Mouse (Mus musculus) right cerebral cortex, postnatal 36 days (tissue): ENCODE measurements around the gene Fbf1.
A peak's percentile ranks its signal among the peaks of the same experiment; 100 is the strongest.

Experiments used
- DNase-seq, 2 experiments: peaks; one replicate each; pipeline ENCODE4 v3.0.0; 2022; ENCODE audit warnings: low spot score in 2 of 2, mixed read lengths in 1 of 2

Fbf1 gene

DNA sequence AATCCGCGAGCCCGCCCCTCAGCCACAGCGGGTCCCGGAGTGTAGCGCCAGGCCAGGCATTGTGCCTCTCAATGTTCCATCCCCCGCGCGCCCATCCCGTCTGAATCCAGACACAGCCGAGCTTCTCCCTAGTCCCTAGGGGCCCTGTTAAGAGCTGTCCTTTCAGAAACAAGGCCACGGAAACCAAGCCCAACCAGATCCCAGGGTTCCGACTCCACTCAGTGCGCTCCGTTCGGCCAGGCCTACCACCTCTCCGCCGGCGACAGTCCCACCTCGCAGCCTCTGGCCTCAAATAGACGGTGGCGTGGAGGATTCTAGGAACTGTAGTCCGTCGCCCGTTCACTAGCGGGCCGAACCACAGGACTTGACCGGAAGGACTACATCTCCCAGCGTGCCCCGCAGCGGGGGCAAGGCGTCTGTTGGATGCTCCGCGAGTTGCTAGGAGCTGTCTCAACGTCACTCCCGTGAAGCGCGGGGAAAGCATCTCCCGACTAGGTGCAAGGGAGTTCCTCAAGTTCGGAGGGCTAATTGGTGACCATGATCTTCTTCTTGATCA is at the start of gene Fbf1:
Gene Fbf1, minus strand, starts transcription at position 283 of the 556 bp plus-strand sequence.
- DNase-seq: peak; percentile 97

GRCm38 (mm10) chr11:116216549-116216948 is 48.6 kb upstream of the Fbf1 start:
- no peak for DNase-seq

- DNase-seq: no peak
These were observed 48.0 kb upstream of the Fbf1 start for GRCm38 (mm10) chr11:116215991-116216390.

GRCm38 (mm10) chr11:116215181-116215580 is 47.2 kb upstream of the Fbf1 start:
- DNase-seq: no peak

DNA sequence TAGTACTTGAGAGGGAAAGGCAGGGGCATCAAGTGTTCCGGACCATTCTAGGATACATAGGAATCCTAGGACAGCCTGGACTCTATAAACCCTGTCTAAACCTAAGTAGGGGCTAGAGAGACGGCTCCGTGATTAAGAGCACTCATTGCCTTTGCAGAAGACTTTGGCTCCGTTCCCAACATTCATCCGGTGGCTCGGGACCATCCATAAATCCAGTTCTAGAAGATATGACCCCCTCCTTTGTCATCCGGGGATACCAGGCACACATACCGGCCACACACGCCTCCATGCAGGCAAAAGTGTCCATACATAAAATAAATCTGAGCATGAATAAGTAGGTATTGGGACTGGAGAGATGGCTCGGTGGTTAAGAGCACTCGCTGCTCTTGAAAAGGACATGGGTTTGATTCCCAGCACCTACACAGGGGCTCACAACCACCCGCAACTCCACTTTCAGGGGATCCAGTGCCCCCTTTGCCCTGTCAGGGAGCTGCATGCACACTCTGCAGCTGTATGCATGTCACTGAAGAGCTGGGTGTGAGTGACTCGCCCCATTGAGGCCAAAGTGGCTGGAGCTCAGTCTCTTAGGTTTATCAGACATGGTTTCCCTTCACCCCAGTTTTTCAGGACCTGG is 46.0 kb upstream of the Fbf1 start:
- DNase-seq: no peak

DNA sequence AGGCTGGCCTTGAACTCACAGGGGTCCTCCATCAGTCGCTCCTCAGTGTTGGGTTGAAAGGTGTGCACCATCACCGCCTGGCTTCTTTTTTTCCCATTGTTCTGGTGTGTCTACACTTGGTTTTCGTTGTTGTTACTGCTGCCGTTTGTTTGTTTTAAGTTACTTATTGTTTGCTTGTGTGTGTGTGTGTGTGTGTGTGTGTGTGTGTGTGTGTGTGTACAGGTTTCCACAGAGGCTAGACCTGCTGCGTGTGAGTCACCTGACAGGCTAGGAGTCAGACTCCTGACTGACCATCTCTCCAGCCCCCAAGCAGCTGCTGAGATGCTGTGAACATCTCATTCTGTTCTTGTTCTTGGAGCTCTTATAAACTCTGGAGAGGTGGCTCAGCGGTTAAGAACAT is 44.9 kb upstream of the Fbf1 start:
- no peak for DNase-seq

DNA sequence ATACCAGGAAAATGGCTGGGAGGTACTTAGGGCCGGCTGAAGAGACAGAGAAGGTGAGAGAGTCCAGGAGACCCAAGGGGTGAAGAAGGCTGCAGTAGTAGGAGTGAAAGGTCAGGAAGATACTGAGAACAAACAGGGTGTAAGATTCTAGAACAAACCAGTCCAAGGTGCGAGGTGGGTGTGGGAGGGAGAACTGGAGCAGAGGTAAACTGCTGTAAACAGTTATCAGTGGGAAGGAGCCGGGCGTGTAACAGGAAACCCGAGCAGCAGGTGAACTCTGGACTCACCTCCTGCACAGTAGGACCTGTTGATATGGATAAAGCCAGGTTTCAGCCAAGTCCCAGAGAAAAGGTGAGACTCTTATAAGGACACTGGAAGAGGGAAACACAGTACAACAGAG is 42.7 kb upstream of the Fbf1 start:
- no peak for DNase-seq

DNA sequence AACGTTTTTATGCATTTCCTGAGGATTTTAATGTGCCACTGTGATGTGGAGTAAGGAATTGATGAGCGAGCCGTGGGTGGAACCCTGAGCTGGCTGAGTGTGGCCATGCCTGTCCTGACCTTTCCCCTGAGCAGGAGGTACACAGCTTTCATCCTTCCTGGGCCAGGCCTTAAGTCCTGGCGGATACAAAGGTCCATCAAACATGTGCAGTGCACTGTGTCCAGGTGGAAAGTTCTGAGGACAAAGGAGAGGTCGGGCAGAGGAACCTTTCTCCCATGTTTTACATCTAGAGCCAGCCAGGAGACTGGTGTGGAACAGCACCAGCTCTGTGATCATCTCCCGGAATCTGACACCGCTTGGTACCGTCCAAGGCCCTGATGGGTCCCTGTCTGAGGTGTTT is 41.3 kb upstream of the Fbf1 start:
- DNase-seq: no peak

GRCm38 (mm10) chr11:116208660-116209059 is 40.7 kb upstream of the Fbf1 start:
- DNase-seq: no peak

GRCm38 (mm10) chr11:116206678-116207077 is 38.7 kb upstream of the Fbf1 start:
- DNase-seq: no peak

DNA sequence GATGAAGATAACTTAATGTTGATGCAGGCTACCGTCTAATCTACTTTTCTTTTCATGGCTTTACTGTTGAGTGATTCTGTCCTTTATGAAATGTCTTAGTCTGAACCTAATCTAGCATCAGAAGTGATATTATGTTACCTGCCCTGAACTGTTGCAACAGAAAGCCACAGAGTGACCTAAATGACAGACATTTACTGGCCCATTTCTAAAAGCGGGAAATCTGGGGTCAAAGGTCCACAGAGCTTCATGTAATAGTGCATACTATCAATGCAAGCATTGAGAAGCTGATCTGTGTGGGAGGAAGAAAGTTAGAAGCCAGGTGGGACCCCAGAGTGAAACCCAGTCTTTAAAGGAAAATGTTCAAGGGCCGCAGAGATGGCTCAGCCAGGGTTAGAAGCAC is 35.2 kb upstream of the Fbf1 start:
- no peak for DNase-seq

GRCm38 (mm10) chr11:116201151-116201550 is 33.2 kb upstream of the Fbf1 start:
- DNase-seq: no peak

DNA sequence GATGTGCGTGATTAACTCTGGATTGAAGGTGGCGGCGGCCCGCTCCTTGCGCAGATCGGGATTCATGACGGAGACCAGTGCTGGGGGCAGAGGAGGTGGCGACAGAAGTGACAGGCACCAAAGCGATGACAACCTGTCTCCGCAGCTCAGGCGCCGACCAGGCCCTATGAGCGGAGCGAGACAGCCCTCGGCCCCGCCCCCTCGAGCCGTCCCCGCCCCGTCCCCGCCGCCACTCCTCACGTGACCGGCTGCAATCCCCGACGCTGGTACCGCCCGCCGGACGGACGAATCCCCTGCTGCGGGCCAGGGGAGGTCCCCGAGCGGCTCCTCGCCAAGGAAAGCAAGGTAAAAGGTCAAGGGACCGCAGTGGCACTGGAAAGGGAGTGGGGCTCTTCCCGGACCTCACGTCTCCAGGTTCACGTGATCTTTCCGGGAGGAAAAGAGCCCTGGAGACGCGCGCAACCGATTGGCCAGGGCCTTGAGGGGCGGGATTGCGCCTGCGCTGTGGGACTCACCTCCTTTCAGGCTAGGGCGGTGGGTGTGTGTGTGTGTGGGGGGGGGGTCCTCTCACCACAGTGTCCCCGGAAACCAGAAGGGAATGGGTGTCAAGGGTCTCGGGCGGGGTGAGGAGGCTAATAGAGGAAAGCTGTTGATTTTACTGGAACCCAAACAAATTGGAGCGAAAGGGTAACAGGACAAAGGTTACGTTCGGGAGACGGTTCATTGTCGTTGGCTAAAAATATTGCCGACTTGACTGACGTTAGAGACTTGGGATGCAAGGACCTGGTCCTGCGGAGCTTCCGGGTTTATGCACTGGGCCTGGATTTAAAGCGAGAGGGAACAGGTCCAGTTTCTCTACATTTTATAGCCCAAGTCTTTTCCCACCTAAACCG is 30.9 kb upstream of the Fbf1 start, which contains the start of the genes Ten1 and Acox1:
Gene Ten1, plus strand, starts transcription at position 217 of the 893 bp plus-strand sequence.
Gene Acox1, minus strand, starts transcription at position 407 of the 893 bp plus-strand sequence.
- peak; percentile 91 to 93 for DNase-seq

GRCm38 (mm10) chr11:116198132-116198531 is 30.2 kb upstream of the Fbf1 start:
- DNase-seq: no peak

- DNase-seq: no peak
These were observed 29.6 kb upstream of the Fbf1 start for GRCm38 (mm10) chr11:116197584-116197906.

- DNase-seq: no peak
These were observed 29.1 kb upstream of the Fbf1 start for GRCm38 (mm10) chr11:116196866-116197583.

DNA sequence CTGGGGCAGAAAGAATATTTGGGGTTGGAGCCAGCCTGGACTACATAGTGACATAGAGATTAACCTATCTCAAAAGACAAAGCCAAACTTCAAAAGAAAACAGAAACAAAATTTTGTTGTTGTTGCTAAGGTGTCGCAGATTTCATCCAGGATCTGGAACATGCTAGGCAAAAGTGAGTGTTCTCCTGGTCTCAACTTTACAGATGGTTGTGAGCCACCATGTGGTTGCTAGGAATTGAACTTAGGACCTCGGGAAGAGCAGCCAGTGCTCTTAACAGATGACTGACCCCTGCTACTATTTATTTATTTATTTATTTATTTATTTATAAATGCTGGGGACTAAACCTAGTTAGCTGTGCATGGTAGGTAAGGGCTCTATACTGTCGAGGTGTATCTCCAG is 28.4 kb upstream of the Fbf1 start:
- DNase-seq: no peak

DNA sequence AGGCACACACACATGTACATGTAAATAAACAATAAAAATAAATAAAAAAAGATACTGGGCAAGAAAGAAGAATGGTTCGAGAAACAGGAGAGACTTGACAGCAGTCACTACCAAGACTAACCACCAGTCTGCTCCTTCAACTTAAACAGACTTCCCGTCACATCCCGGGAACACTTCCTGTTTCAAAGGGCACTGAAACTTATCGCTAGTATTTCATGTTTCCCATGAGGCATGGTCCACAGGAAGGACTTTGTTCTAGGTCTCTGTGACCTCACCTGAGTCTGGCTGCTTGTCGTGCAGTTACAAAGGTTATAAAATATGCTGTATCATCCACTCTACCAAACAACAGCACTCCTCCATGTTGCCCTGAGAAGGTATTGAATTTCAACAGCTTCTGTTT is 27.3 kb upstream of the Fbf1 start:
- DNase-seq: no peak

DNA sequence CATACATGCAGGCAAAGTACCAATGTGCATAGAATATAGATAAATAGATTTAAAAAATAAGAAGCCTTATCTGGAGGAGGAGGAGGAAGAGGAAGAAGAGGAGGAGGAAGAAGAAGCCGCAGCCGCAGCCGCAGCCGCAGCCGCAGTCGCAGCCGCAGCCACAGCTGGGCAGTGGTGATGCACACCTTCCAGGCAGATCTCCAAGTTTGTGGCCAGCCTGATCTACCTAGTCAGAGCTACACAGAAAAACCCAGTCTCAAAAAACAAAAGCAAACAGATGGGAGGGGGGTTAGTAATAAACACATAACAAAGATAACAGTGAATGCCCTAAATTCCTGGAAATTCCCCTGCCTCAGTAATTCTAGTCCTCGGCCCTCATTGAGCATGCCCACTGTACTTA is 26.7 kb upstream of the Fbf1 start:
- no peak for DNase-seq

DNA sequence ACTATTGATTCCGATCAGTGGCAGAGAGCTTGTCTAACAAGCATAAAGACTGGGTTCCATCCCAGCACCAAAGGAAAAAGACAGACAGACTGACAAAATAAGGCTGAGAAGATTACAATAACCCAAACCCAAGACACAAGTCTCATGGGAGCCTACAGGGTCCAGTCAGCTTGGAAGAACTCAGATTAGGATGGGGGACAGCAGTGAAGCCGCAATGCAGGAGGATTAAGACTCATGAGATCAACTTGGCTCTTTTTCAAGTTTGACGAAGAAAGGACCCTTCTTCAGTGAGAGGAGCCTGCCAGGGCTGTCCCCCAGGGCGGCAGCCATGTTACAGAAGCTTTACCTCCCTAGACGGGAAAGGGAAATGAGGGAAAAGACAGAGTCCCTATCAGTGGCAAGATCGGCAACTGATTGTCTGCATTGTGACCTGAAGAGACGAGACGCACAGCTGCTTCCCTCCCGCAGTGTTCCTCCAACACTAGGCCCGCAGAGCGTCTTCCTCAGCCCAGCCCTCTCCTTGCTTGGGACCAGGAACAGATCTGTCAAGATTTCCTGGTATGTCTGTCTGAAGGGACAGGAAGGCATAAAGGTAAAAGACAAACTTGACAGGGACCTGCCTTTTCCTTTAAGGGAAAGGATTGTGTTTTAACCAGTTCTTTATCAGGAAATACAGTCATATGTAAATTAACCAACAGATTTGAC is 19.4 kb upstream of the Fbf1 start:
- no peak for DNase-seq

DNA sequence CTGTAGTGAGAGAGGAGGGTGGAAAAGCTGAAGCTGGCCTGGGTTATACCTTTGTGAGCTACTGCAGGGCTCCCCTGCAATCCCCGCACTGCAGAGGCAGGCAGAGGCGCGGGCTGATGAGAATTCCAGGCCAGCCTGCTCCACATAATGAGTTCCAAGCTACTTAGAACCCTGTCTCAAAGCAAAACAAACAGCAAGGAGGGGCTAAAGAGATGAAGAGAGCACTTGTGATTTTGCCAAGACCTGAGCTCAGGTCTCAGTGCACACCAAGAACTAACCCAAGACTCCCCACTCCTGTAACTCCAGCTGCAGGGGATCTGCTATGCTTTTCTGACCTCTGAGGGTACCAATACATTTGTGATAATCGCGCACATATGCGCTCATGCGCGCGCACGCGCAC is 18.4 kb upstream of the Fbf1 start:
- no peak for DNase-seq

- DNase-seq: no peak
These were observed 17.9 kb upstream of the Fbf1 start for GRCm38 (mm10) chr11:116185836-116186235.
